Mouse (Mus musculus) stomach, postnatal 0 days (tissue): ENCODE measurements at regions not wholly inside any gene's neighbourhood (a gene's known extent, or its start where the extent isn't known, plus 50 kb on each side); places are given as distances from the start of the nearest gene placed in this dataset.

Experiments
- ATAC-seq: fragments of 200-750 bp; cut with Nextera tagmentation; 2 replicates; pipeline ENCODE4 v1.8.0; 2017; ENCODE audit not compliant: low FRiP score, low TSS enrichment
- DNase-seq: peaks from one replicate; pipeline ENCODE4 v3.0.0-alpha.2; 2016; ENCODE audit warnings: low spot score
- H3K27ac ChIP-seq: fragments of 300-500 bp; sonication (generic); replicated peaks from 2 replicates; pipeline ENCODE4 v1.5.1; 2014; ENCODE audit warnings: mild to moderate bottlenecking, control low read depth
- H3K27me3 ChIP-seq: fragments of 300-500 bp; sonication (generic); 2 replicates; pipeline ENCODE4 v1.6.1; 2014; ENCODE audit warnings: low read length; ENCODE audit not compliant: control insufficient read depth, insufficient read depth
- H3K36me3 ChIP-seq: fragments of 300-500 bp; sonication (generic); 2 replicates; pipeline ENCODE4 v1.6.1; 2014; ENCODE audit warnings: low read length, mixed read lengths; ENCODE audit not compliant: control insufficient read depth, insufficient read depth
- H3K4me1 ChIP-seq: fragments of 300-500 bp; sonication (generic); replicated peaks from 2 replicates; pipeline ENCODE4 v1.6.1; 2014; ENCODE audit warnings: antibody characterized with exemption; ENCODE audit not compliant: control insufficient read depth, insufficient read depth
- H3K4me2 ChIP-seq: fragments of 300-500 bp; sonication (generic); replicated peaks from 2 replicates; pipeline ENCODE4 v1.6.1; 2014; ENCODE audit warnings: low read depth, mild to moderate bottlenecking, control low read depth, moderate library complexity
- H3K4me3 ChIP-seq: fragments of 300-500 bp; sonication (generic); 2 replicates; pipeline ENCODE4 v1.5.1; 2014; ENCODE audit warnings: low read depth, low read length, control low read depth
- H3K9ac ChIP-seq: fragments of 300-500 bp; sonication (generic); 2 replicates; pipeline ENCODE4 v1.6.1; 2014; ENCODE audit warnings: mild to moderate bottlenecking, low read length, control low read depth, mixed read lengths
- H3K9me3 ChIP-seq: fragments of 300-500 bp; sonication (generic); 2 replicates; pipeline ENCODE4 v1.6.1; 2016; ENCODE audit warnings: low read length; ENCODE audit not compliant: control insufficient read depth
- CTCF ChIP-seq: IDR thresholded peaks from 2 replicates; pipeline ENCODE4 v1.5.1; 2016; ENCODE audit warnings: antibody characterized with exemption, low read depth, mild to moderate bottlenecking, moderate library complexity
- EP300 ChIP-seq: optimal IDR thresholded peaks from 2 replicates; pipeline ENCODE3; 2016; ENCODE audit warnings: antibody characterized with exemption
- WGBS: fragments of 180-500 bp; shearing (Covaris S2); extraction: QIAGEN DNeasy Blood & Tissue Kit; methylation state at CpG from one replicate; pipeline ENCODE4 v1.1.7; 2014; 5-methylcytosine and 5-hydroxymethylcytosine counted together

- H3K27me3 ChIP-seq = no peaks in the 10 kb centered on the region
- ATAC-seq = no peak
- no peak overlapping the region for H3K4me2 ChIP-seq
- no peak overlapping the region for H3K27ac ChIP-seq
- DNase-seq = no peak
- WGBS = 52% methylated on average over 2 of the region's 2 CpGs
- no peak overlapping the region for H3K9ac ChIP-seq
- no peaks in the 10 kb centered on the region for H3K36me3 ChIP-seq
- no peak for TF ChIP-seq CTCF
- TF ChIP-seq EP300 = no peak
- no peaks in the 10 kb centered on the region for H3K9me3 ChIP-seq
- no peaks in the 10 kb centered on the region for H3K4me1 ChIP-seq
- H3K4me3 ChIP-seq = no peak overlapping the region
Observed at GRCm38 (mm10) chr9:26659366-26659765, 74.2 kb upstream of the B3gat1 start.

DNA sequence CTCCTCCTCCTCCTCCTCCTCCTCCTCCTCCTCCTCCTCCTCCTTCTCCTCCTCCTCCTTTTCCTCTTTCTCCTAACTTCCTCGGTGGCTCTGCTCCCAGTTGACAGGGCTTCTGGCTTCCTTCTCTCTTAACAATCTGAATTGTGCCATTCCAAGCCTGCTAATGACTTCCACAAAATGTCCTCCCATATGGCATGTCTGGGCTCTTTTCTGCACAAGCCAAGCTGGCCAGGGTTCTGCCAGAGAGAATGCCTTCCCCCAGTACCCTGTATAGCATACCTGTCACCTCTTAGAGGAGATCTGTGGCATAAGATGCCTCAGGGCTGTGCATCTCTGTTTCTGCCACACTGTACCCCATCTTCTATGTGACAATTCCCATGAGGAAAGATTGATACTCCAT lies 70.0 kb upstream of the B3gat1 start:
- no CpG with 5 or more reads among the region's 1 CpGs for WGBS
- ATAC-seq = no peak
- DNase-seq = no peak
- Histone ChIP-seq H3K4me3 (no peak overlapping the region), H3K36me3 (no peaks in the 10 kb centered on the region), H3K4me2 (no peak overlapping the region), H3K4me1 (no peaks in the 10 kb centered on the region), H3K27me3 (no peaks in the 10 kb centered on the region), H3K9ac (no peak overlapping the region), H3K27ac (no peak overlapping the region), H3K9me3 (no peaks in the 10 kb centered on the region)
- TF ChIP-seq EP300 (no peak), CTCF (no peak)

GRCm38 (mm10) chr9:26667835-26668234 lies 65.7 kb upstream of the B3gat1 start:
- H3K9ac ChIP-seq = no peak overlapping the region
- DNase-seq (no peak), ATAC-seq (no peak)
- 69% methylated on average over 3 of the region's 3 CpGs for WGBS
- H3K27me3 ChIP-seq = no peaks in the 10 kb centered on the region
- no peak for TF ChIP-seq CTCF
- no peak for TF ChIP-seq EP300
- H3K4me3 ChIP-seq = no peak overlapping the region
- no peak overlapping the region for H3K27ac ChIP-seq
- no peak overlapping the region for H3K4me2 ChIP-seq
- no peaks in the 10 kb centered on the region for H3K36me3 ChIP-seq
- no peaks in the 10 kb centered on the region for H3K9me3 ChIP-seq
- H3K4me1 ChIP-seq = no peaks in the 10 kb centered on the region

- no peaks in the 10 kb centered on the region for H3K36me3 ChIP-seq
- no peak overlapping the region for H3K9ac ChIP-seq
- 86% methylated on average over 2 of the region's 2 CpGs for WGBS
- no peak for ATAC-seq
- H3K4me3 ChIP-seq = no peak overlapping the region
- no peak overlapping the region for H3K27ac ChIP-seq
- no peaks in the 10 kb centered on the region for H3K9me3 ChIP-seq
- no peaks in the 10 kb centered on the region for H3K27me3 ChIP-seq
- TF ChIP-seq EP300 = no peak
- no peak for TF ChIP-seq CTCF
- no peak overlapping the region for H3K4me2 ChIP-seq
- H3K4me1 ChIP-seq = no peaks in the 10 kb centered on the region
- DNase-seq = no peak
Observed at GRCm38 (mm10) chr9:26674059-26674757, 59.3 kb upstream of the B3gat1 start.

DNA sequence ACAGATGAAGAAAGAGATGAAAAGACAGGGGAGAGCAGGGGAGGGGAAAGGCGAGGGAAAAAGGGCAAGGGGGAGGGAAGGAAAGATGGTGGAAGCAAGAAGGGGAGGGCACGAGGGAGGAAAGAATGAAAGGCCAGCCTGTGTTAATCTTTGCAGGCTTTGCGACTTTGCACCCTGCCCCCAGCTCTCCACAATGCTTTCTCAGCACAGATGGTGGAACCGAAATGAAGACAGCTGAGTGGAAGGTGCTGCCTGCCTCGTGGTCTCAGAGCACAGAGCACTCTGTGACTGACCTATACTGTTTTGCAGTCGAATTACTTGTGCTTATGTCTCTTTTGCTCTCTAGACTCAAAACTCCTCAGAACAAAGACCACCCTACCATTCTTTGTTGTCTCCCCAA lies 55.2 kb upstream of the B3gat1 start:
- no peaks in the 10 kb centered on the region for H3K9me3 ChIP-seq
- no peaks in the 10 kb centered on the region for H3K36me3 ChIP-seq
- H3K27ac ChIP-seq = no peak overlapping the region
- no peak overlapping the region for H3K4me3 ChIP-seq
- no peak overlapping the region for H3K4me2 ChIP-seq
- H3K27me3 ChIP-seq = no peaks in the 10 kb centered on the region
- no peak overlapping the region for H3K9ac ChIP-seq
- ATAC-seq (no peak), DNase-seq (no peak)
- H3K4me1 ChIP-seq = no peaks in the 10 kb centered on the region
- 15% methylated on average over 6 of the region's 6 CpGs for WGBS
- TF ChIP-seq CTCF = no peak
- TF ChIP-seq EP300 = no peak

DNA sequence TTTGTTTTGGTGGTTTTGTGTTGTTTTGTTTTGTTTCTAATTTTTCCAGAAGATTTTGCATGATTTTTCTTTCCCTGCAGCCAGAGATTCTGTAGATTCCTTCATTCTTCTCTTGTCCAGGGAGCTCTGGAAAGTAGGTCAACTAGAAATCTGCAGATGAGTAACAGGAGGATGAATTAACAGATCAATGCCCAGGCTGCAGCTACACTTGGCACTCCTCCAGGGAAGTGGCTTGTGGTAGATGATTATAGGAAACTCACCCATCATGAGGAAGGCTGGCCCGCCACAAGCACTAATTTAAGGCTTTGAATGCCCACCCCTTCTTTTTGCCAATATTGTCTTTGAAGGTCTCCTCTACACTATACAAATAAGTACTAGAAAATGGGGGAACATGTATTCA lies 52.0 kb upstream of the B3gat1 start:
- H3K4me3 ChIP-seq = no peak overlapping the region
- no peak overlapping the region for H3K27ac ChIP-seq
- no peaks in the 10 kb centered on the region for H3K27me3 ChIP-seq
- no peaks in the 10 kb centered on the region for H3K36me3 ChIP-seq
- ATAC-seq (no peak), DNase-seq (no peak)
- H3K9me3 ChIP-seq = no peaks in the 10 kb centered on the region
- no peaks in the 10 kb centered on the region for H3K4me1 ChIP-seq
- no peak for TF ChIP-seq EP300
- TF ChIP-seq CTCF = no peak
- no peak overlapping the region for H3K4me2 ChIP-seq
- 75% methylated on average over 1 of the region's 1 CpGs for WGBS
- H3K9ac ChIP-seq = no peak overlapping the region
